Mouse (Mus musculus) 3T3-L1 (cell line): Measurements from ENCODE around the gene Robo4.

Experiments
- DNase-seq: peaks from one replicate; pipeline ENCODE4 v3.0.0-alpha.2; 2015; ENCODE audit warnings: low read depth, low spot score

Gene Robo4

DNA sequence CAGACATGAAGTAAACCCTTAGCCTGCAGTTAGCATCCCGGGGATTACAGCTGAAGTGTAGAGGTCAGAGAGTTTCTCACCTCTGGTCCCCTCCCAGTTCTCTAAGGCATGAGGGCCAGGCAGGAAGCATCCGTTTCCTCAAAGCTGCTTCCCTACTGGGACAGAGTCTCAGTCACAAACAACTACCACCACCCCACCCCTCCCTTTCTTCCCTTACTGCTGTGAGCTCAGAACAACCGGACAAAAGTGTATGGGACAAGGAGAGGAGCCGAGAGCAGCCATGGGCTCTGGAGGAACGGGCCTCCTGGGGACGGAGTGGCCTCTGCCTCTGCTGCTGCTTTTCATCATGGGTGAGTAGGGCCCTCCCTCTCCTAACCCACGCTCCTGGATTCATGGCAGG lies at the start of gene Robo4:
Gene Robo4, plus strand, starts transcription at position 96 of the 400 bp plus-strand sequence.
- no peak for DNase-seq

DNA sequence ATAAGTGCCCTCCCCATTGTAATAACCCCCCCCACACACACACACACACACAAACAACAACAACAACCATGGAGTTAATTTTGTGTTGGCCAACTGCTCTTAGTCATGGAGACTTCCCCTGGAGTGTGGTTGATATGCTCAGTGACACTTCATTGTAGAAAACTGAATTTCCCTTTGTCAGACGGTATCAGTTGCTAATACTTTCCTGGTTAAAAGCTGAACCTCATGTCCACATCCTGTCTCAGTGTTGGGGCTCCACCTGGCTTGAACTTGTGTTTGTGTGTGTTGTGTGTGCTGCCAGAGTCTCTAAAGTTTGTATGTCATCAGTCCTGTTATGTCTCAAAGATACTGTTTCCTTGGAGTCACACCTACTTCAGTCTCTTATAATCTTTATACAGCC lies 47.2 kb upstream of the Robo4 start:
- DNase-seq: no peak

DNA sequence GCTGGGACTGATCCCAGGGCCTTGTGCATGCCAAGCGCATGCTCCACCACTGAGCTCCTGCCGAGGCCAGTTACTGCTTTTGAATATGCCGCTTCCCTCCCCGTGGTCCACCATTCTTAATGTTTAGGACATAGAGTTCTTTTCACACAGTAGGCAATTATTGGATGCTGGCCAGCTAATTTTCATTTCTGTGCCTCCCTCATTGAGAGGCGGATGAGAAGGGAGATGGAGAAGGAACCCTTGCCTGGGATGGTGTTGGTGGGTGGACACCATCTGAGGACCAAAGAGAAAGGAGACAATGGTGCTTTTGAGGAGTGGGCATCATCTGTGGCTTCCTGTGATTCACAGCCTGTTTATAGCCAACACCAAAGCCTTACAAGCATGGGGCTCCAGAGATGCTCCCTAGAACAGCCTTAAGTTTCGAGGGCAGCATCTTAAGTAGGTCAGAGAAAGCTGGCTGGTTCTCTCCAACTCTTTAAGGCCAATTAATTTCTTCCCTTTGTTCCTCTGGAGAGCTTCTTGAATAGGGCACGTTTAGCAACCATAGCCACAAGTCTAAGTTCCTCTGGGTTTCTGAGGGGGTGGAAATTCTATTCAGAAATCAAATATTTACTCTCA lies 42.9 kb upstream of the Robo4 start:
- no peak for DNase-seq

DNA sequence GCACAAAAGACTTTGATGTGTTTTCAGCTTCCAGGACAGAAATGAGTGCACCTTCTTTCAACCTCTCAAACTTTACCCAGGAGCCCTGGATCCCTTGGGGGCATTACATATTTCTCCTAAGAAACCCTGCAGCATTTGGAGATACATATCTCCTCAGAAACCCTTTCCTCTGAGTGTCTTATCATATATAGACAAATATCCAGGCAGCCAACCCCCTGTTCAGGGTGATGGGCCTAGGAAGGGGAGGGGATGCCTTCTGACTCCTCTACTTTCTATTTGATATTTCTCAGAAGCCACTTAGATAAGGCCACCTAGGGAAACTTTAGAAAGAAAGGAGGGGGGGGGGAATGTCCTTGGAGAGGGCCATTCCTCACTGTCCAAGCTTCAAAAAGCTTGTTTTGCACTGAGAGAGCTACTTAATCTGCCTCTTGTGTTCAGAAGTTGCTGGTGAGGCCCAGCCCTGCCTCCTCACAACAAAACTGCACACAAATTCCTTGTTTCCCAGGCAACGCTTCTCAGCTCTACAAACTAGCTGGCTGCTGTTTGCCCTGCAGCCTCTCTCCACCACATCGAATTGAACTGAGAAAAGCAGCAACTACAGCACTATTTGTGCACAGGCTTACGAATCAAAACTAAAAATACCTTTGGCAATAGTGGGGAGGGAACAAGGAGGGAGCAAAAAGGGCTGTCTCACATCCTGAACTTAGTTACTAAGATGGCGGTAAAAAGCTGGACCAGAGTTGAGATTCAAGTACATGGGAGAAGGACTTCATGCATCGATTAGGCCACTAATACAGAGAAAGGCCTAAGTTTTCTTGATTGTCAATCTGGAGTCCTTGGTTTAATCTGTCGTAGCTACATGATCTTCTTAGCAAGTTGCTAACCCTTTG lies 42.1 kb upstream of the Robo4 start:
- peak; percentile 38 for DNase-seq

DNA sequence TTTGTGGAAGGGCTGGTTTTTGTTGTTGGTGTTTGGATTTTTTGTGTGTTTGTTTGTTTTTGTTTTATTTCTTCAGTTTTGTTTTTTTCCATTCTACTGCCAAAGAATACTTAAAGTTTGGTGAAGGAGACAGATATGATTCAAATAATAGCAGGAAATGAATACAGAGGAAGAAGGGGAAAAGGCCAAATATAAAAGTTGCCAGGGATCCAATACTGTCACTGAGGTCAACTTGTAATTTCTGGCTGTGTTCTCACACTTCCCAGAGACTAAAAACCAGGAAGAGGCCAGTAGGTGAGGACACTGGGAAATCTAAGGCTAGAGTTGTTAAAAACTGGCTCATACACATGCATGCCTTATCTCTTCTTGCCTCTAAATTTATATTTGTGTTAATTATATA lies 39.6 kb upstream of the Robo4 start:
- DNase-seq: no peak

DNA sequence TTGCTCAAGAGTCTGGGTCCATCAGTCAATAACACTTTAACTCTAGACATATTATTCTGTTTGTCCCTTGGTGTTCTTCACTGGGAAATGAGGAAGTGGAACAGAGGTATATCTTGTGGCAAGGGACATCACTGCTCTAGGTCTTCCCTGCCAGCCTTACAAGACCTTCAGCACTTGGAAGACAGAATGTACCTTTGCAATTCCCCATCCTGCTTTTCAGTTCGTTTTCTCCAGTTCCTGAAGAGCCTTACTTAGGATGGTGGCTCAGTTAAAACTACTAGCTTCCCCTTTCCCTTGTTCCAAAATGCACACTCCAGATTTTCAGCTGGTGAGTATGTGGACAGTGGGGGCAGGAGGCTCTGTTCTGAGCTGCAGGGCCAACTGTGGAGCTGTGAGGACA lies 38.8 kb upstream of the Robo4 start:
- DNase-seq: no peak

DNA sequence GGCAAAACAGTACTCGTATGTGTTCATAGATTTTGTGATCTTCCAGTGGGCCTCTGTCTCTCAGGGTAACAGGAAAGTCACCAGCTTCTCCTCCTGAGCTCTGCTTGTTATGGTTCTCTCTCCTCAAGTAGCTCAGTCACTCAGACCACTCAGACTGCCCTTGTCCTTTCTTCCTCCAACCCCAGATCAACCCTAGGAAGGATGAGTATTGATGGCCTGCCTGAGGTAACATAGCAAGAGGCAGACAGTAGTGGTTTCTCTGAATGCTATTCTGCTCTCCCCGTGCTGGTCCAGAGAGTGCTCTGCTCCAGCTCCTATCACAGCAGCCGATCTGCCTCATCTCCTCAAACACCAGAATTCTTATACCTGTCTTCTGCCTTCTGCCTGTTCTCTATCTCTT lies 38.1 kb upstream of the Robo4 start:
- DNase-seq: no peak

DNA sequence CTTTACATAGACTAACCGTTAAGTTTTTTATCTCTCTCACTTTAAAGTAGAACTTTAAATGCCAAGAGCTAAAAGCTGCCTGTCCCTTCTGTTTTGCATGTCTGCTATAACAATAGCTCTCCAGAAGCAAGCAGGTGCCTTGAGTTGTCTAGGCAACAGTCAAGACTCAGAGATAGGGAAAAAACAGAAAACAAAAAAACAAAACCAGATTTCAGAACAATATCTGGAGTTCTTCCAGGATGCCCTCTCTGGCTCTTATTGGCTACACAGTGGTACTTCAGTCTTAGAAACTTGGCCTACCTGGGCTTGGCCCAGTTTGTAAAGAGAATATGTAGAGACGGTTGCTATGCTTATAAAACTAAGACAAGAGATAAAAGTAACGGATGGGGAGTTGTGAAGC lies 37.3 kb upstream of the Robo4 start:
- DNase-seq: no peak

DNA sequence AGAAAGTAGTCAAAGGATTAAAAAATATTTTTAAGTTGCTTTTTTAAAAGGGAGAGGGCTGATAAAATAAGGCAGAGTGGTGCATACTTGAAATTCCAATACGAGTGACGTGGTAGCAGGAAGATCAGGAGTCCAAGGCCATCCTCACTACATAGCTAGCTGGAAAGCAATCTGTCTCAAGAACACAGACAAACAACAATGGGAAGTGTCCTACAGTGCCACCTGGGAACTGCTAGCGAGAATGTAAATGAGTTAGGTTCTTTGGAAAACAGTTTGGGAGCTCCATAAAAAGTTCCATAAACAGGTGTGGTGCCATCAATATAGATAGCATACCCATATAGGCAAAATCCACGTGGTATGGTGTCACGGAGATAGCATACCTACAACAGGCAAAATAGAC lies 36.0 kb upstream of the Robo4 start:
- DNase-seq: peak; percentile 60

DNA sequence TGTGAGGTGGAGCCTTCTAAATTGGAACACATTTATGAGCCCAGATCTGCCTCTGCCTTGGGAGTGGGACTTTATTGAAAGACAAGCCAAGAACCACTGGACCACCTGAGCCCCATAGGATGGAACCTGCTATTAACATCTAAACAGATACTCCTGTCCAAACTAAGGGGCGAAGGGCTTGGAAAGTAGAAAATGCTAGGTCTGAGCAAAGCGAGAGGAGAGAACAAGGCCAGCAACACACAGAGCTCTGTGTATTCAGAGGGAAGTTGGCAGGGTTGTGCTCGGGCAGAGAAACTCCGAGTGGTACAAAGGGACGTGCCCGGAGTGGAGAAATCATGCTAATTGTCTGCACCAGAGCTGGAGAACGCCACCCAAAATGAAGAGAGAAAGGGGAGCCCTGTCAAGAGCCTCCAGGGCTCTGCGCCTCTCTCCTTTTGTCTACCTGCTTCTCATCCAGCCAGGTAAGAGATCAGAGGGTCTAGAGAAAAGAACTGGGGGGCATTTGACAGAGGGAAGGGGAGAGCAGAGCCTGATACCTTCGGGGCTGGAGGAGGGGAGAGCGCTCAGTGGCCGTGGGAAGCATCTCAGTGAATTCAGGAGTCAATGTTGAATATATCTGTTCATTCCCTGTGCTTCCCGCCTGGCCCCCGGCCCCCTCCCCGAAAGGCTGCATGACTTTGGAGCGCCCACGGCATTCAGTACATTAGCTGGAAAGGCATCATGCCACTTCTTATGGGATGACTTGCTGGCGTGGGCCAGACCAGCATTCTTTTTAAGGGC lies 34.2 kb upstream of the Robo4 start, which contains the start of gene Hepacam:
Gene Hepacam, plus strand, starts transcription at position 51 of the 780 bp plus-strand sequence.
- no peak for DNase-seq

DNA sequence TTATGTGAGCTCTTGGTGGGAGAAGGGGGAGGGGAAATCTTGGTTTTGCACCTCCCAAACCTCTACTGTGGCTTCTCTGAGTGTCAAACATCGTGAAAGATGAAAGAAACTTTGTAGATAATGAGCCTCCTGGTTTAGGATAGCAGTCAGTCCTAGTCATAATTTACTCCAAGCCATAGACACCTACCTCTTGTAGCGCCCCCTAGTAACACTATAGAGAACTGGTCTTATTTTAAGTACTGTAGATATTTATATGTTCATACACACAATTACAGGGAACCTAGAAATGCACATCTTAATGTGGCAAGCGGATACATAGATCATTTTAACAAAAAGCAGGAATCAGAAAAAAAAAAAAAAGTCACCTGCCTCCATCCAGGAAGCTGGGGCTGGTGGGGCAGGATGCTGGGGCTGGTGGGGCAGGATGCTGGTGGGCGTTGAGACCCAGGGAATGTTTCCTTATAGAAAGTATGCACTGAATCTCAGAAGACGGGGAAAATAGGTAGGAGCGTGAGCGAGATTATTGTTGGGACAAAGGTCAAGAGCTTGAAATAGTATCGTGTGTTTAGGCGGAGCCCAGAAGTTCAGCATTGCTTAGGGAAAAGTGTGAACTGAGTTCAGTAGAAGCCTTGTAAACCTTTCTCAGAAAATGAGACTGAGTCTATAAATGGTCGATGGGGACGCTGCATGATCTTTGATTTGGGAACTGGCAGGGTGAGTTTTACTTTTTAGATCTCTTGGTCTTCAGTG lies 33.4 kb upstream of the Robo4 start:
- no peak for DNase-seq

DNA sequence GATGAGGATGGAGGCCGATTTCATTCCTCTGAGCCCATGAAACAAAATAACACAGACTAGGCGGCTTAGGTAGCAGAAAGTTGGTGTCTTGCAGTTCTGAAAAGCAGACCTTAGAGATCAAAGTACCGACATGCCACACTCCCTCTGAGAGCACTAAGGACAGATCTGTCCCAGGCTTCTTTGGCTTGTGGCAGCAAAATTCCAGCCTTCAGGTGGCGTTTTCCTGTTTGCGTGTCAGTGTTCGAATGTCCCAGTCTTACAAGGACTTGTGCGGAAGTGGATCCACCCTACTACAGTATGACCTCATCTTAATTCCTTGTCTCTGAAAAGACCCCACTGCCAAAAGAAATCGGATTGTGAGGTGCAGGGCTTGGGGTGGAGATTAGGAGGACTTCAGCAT lies 32.8 kb upstream of the Robo4 start:
- DNase-seq: no peak

DNA sequence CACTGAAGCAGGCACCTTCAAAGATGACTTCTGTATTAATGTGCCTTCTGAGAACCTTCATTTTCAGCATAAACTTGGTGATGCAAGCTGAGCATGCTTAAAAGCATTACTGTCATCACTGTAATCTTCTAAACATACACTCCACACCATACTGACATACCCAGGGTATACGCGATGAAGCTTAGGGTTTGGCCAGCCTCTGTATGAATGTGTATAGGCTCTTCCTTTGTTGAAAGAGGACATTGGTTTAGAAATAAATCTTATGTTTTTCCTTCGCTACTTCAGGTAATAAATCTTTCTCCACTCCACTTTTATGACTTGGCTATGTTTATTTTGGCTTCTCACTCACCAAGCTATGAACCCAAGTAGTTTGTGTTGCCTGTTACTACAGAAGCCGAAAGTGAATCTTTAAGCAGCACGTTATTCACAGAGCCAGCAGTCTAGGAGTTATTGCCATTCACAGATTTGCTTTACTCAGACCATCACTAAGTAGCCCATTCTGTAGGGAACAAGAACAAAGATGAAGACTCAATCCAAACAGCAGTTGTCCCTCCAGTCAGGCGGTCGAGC lies 30.4 kb upstream of the Robo4 start:
- no peak for DNase-seq

DNA sequence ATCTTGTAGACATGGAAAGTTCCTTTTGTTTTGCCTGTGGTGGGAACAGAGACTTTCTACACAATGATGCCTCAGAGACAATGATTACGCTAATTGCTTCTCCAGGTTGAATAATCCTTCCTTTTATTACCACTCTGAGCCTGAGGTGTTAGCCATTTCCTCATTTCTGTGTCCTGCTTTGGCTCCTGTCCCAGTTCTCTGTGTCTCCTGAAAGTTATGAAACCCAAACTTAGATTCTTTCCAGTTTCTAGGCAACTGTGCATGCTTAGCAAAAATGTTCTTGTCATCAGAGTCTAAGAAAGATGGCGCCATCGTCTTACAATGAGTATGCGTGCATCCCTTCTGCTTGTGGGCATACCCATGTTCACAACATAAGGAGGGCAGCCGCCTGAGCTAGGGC lies 26.0 kb upstream of the Robo4 start:
- peak; percentile 16 for DNase-seq

DNA sequence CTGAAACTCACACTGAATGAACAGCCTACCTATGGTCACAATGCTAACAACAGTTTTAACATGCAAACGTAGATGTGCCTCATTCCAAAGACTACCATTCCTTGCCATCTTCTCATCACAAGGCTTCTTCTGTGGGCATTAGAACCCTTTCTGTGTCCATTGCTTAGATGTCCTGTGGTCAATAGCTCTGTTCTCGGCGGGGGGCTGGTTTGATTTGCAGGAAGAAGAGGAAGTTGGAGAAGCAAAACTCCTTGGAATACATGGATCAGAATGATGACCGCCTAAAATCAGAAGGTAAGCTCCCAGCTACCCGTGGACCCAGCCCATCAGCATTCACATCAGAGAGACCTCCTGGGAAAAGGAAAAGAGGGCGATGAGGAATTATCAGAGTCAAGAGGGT lies 18.5 kb upstream of the Robo4 start:
- no peak for DNase-seq

DNA sequence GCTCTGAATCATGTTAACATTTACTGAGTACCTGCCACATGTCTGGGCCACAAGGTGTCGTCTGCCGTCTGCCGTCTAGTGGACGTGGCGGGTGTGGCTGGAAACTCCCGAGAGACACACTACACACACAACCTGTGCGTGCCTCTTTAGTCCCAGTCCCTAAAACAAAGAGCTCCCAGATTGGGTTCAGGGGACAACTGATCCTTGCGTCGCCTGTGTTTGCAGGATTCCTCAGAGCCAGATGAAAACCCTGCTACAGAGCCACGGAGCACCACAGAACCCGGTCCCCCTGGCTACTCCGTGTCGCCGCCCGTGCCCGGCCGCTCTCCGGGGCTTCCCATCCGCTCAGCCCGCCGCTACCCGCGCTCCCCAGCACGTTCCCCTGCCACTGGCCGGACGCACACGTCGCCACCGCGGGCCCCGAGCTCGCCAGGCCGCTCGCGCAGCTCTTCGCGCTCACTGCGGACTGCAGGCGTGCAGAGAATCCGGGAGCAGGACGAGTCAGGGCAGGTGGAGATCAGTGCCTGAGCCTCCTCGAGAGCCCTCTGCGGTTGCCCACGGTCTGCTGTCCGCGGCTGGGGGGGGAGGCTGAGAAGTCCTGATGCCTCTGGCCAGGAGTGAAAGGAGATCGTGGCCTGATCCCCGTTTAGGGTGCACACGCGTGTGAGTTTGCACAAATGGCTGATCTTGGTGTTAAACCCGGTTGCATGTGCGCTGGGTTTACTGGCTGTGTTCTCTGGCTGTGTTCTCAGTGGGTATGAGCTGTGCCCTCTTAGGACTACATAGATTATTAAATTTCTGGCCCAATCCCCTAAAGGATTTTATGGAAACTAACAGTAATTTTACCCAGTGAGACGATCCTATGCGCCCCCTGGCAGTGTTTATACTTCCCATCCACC lies 17.2 kb upstream of the Robo4 start:
- no peak for DNase-seq

DNA sequence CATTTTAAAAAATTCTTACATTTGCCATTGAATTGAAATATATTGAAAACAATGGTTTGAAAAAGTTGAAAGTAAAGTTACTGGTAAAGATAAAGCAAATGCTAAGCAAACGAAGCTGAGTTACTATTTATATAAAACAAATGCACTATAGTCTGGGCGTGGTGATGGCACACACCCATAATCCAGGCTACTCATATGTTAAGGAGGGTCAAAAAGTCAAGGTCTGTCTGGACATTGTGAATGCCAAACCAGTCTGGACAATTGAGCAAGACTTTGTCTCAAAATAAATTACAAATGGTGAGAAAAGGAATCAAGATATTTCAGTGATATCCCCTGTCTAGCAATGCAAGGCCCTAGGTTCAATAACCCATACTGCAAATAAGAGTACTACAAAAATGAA lies 10.8 kb upstream of the Robo4 start:
- no peak for DNase-seq

DNA sequence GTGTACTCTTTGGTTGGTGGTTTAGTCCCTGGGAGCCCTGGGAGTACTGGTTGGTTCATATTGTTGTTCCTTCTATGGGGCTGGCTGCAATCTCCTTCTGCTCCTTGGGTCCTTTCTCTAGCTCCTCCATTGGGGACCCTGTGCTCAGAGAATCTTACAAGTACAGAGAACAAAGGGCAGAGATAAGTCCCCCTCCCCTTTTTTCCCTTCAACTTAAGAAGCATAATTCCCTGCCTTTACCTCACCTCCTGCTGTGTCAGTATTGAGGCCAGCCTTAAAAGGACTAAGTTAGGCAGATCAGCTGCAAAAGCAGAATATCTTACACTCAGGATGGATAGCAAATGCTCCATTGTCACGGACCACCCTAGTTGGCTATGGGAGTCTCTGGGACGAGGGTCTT lies 9.6 kb upstream of the Robo4 start:
- no peak for DNase-seq

DNA sequence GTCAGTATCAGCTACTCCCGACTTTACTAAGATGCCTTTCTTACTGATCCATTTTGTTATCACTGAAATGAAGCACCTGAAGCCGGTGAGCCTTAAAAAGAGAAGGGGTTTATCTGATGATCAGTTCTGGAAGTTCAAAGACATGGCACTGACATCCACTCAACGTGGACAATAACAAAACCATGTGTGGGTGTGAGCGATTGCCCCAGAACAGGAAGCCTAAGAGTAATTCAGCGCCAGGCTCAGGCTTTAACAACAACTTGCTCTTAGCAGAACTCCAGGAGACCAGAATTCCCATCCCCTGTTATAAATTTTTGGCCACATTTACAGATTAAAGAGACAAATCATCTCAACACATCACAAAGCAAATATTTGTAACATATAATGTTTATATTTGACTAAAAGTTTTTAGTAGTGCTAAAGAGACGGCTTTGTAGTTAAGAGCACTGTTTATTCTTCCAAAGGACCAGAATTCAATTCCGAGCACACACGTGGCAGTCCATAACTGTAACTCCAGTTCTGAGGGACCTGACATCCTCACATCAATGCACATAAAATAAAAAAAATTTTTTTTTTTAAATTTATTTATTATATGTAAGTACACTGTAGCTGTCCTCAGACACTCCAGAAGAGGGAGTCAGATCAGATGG lies 8.1 kb upstream of the Robo4 start:
- DNase-seq: no peak

DNA sequence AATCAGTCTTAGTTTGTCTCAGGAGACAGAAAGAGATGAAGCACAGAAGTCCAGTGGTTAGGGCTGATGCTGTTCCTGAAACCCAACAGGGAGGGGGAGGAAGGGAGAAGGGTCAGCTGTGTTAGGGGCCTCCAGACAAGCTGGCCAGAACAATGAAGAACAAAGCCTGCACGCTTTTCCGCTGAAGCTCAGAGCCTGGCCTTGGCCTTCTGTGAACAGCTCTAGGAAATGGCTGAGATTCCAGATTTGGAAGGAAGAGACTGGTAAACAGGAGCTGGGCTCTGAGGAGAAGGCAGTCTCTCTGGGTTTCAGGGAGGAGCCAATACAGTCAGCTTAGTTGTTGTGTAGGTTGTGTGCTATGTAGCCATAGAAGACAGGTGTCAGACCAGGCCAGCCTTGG lies 1.1 kb upstream of the Robo4 start:
- DNase-seq: no peak
